Mouse (Mus musculus): ENCODE measurements around the gene Pm20d1. TPM values are rescaled to one million over a fixed set of nuclear protein-coding genes. Genes with fewer than 3 reads are reported as not detected.

Pm20d1 gene
- polyA plus RNA-seq, 1 experiment from 2014 or later, result 10.7 TPM

DNA sequence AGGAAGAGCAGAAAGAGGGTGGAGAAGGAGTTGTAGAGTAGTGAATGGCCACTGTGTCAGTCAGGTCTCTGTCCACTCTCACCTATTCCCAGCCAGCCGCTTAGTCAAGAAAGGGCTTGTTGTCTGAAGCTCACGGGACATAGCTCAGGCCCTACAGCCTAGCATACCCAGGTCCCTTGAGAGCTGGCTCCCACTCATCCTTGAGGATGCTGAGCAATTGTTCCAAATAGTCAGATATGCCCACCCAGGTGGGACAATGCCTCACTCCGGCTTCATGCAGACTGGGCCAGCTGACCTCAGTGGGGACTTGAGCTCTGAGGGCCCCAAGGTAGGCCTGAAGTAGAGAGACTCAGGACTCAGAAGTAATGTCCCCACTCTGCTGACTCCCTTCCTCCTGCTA, 7.0 kb downstream of the Pm20d1 start:
- WGBS (ENCODE audit: insufficient replicate concordance), result 87% methylated on average over 3 of the region's 3 CpGs
- no peak for TF ChIP-seq CTCF (IDR thresholded peaks at IDR 0.05; ENCODE audit: low read depth)
- TF ChIP-seq EP300 (IDR thresholded peaks at IDR 0.05; ENCODE audit: low read depth), result no peak
- no peaks in the 10 kb centered on the region for H3K36me3 ChIP-seq (replicated peaks; ENCODE audit: insufficient read depth, low read length)
- DNase-seq (no peak), ATAC-seq (no peak)
- H3K27me3 ChIP-seq (ENCODE audit: insufficient read depth, low read length), result no peaks in the 10 kb centered on the region
- H3K4me3 ChIP-seq (ENCODE audit: low read depth, low read length), result no peak overlapping the region
- no peak overlapping the region for H3K9ac ChIP-seq (replicated peaks)
- no peaks in the 10 kb centered on the region for H3K4me1 ChIP-seq (ENCODE audit: insufficient read depth)
- H3K27ac ChIP-seq (ENCODE audit: low read depth), result no peak overlapping the region
- no peak overlapping the region for H3K4me2 ChIP-seq (ENCODE audit: low read depth, low read length)
- no peaks in the 10 kb centered on the region for H3K9me3 ChIP-seq (ENCODE audit: low read length)

DNA sequence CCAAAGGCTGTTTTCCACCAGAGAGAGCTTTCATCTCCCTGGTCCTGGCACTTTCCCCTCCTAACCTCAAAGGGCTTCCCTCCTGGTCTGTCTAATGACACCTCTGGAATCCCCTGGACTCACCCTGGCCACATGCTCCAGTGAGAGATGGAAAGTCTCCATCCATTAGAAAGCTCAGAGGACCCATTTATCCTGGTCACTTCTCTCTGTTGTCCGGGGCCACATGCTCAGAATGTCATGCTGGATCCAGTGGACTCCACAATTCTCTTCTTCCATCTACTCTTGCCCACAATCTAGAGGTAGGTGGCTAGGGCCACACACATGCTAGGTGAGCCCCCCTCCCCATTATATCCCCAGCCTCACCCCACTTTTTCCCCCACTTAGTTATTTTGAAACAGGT, 11.8 kb downstream of the Pm20d1 start:
- H3K27me3 ChIP-seq (ENCODE audit: insufficient read depth, low read length), result no peaks in the 10 kb centered on the region
- no peak overlapping the region for H3K27ac ChIP-seq (ENCODE audit: low read depth)
- 68% methylated on average over 1 of the region's 1 CpGs for WGBS (ENCODE audit: insufficient replicate concordance)
- H3K4me2 ChIP-seq (ENCODE audit: low read depth, low read length), result no peak overlapping the region
- H3K9ac ChIP-seq (replicated peaks), result no peak overlapping the region
- H3K4me1 ChIP-seq (ENCODE audit: insufficient read depth), result no peaks in the 10 kb centered on the region
- peak; percentile 2 for DNase-seq
- H3K4me3 ChIP-seq (ENCODE audit: low read depth, low read length), result no peak overlapping the region
- TF ChIP-seq CTCF (IDR thresholded peaks at IDR 0.05; ENCODE audit: low read depth), result no peak
- ATAC-seq, result no peak
- H3K36me3 ChIP-seq (replicated peaks; ENCODE audit: insufficient read depth, low read length), result 0 out of 2 replicates have a peak, but pooled peaks cover 2% of the 10 kb centered on the region
- no peaks in the 10 kb centered on the region for H3K9me3 ChIP-seq (ENCODE audit: low read length)

- Histone ChIP-seq H3K9ac (replicated peaks) (no peak overlapping the region), H3K4me1 (ENCODE audit: insufficient read depth) (no peaks in the 10 kb centered on the region), H3K36me3 (replicated peaks; ENCODE audit: insufficient read depth, low read length) (0 out of 2 replicates have a peak, but pooled peaks cover 2% of the 10 kb centered on the region), H3K27me3 (ENCODE audit: insufficient read depth, low read length) (no peaks in the 10 kb centered on the region), H3K4me3 (ENCODE audit: low read depth, low read length) (no peak overlapping the region), H3K9me3 (ENCODE audit: low read length) (no peaks in the 10 kb centered on the region), H3K27ac (ENCODE audit: low read depth) (no peak overlapping the region), H3K4me2 (ENCODE audit: low read depth, low read length) (no peak overlapping the region)
- no peak for ATAC-seq
- no peak for TF ChIP-seq EP300 (IDR thresholded peaks at IDR 0.05; ENCODE audit: low read depth)
- TF ChIP-seq CTCF (IDR thresholded peaks at IDR 0.05; ENCODE audit: low read depth), result no peak
- 58% methylated on average over 2 of the region's 2 CpGs for WGBS (ENCODE audit: insufficient replicate concordance)
- no peak for DNase-seq
Measured at GRCm38 (mm10) chr1:131809651-131810050, 12.5 kb downstream of the Pm20d1 start.

DNA sequence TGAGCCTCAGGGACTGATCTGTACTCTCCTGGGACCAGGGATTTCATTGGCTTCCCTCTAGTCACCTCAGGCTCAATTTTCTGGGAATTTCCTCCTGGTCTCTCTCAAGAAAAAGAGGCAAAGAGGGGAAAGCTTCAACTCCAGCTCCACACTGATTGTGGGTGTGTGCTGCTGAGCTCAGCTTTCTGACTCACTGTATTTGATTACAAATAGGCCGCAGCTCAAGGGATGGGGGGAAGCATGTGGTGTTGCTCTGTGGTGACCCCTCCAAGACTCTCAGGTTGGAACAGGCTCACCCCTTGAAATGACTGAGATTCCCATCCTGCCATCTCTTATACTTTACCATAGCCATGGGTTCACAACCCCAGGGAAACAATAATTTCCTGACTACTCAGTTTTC, 14.2 kb downstream of the Pm20d1 start:
- H3K27ac ChIP-seq (ENCODE audit: low read depth), result no peak overlapping the region
- no peaks in the 10 kb centered on the region for H3K27me3 ChIP-seq (ENCODE audit: insufficient read depth, low read length)
- H3K4me2 ChIP-seq (ENCODE audit: low read depth, low read length), result no peak overlapping the region
- no peak overlapping the region for H3K9ac ChIP-seq (replicated peaks)
- no peak overlapping the region for H3K4me3 ChIP-seq (ENCODE audit: low read depth, low read length)
- H3K36me3 ChIP-seq (replicated peaks; ENCODE audit: insufficient read depth, low read length), result 0 out of 2 replicates have a peak, but pooled peaks cover 3% of the 10 kb centered on the region
- DNase-seq (no peak), ATAC-seq (no peak)
- TF ChIP-seq CTCF (IDR thresholded peaks at IDR 0.05; ENCODE audit: low read depth) (no peak), EP300 (IDR thresholded peaks at IDR 0.05; ENCODE audit: low read depth) (no peak)
- no peaks in the 10 kb centered on the region for H3K4me1 ChIP-seq (ENCODE audit: insufficient read depth)
- 77% methylated on average over 1 of the region's 1 CpGs for WGBS (ENCODE audit: insufficient replicate concordance)
- H3K9me3 ChIP-seq (ENCODE audit: low read length), result no peaks in the 10 kb centered on the region

DNA sequence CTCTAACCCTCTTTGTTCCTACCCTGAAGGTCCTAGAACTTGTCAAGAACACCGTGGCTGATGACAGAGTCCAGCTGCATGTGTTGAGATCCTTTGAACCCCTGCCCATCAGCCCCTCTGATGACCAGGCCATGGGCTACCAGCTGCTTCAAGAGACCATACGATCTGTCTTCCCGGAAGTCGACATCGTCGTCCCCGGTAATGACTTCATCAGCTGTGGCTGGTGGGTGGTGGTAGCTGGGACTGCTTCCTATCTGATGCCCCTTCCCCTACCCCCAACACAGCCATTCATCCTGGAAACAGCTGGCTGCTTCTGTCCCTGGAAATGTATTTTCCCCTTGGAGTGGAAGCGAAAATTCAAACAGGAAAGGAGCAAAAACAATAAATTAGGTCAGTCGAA, 14.8 kb downstream of the Pm20d1 start:
- no peak for ATAC-seq

GRCm38 (mm10) chr1:131812631-131813295, 15.6 kb downstream of the Pm20d1 start:
- TF ChIP-seq EP300 (IDR thresholded peaks at IDR 0.05; ENCODE audit: low read depth), result no peak
- TF ChIP-seq CTCF (IDR thresholded peaks at IDR 0.05; ENCODE audit: low read depth), result no peak
- no peak for DNase-seq
- Histone ChIP-seq H3K9me3 (ENCODE audit: low read length) (no peaks in the 10 kb centered on the region), H3K4me3 (ENCODE audit: low read depth, low read length) (no peak overlapping the region), H3K27me3 (ENCODE audit: insufficient read depth, low read length) (no peaks in the 10 kb centered on the region), H3K27ac (ENCODE audit: low read depth) (no peak overlapping the region), H3K36me3 (replicated peaks; ENCODE audit: insufficient read depth, low read length) (0 out of 2 replicates have a peak, but pooled peaks cover 6% of the 10 kb centered on the region), H3K4me1 (ENCODE audit: insufficient read depth) (no peaks in the 10 kb centered on the region), H3K9ac (replicated peaks) (no peak overlapping the region), H3K4me2 (ENCODE audit: low read depth, low read length) (no peak overlapping the region)
- ATAC-seq, result no peak
- 73% methylated on average over 9 of the region's 9 CpGs for WGBS (ENCODE audit: insufficient replicate concordance)

More for the DNA sequence above, 14.8 kb downstream of the Pm20d1 start:
- Histone ChIP-seq H3K4me1 (ENCODE audit: insufficient read depth) (no peaks in the 10 kb centered on the region), H3K4me2 (ENCODE audit: low read depth, low read length) (no peak overlapping the region), H3K9ac (replicated peaks) (no peak overlapping the region), H3K36me3 (replicated peaks; ENCODE audit: insufficient read depth, low read length) (0 out of 2 replicates have a peak, but pooled peaks cover 6% of the 10 kb centered on the region), H3K27me3 (ENCODE audit: insufficient read depth, low read length) (no peaks in the 10 kb centered on the region), H3K4me3 (ENCODE audit: low read depth, low read length) (no peak overlapping the region), H3K9me3 (ENCODE audit: low read length) (no peaks in the 10 kb centered on the region), H3K27ac (ENCODE audit: low read depth) (no peak overlapping the region)
- DNase-seq, result no peak
- 53% methylated on average over 9 of the region's 9 CpGs for WGBS (ENCODE audit: insufficient replicate concordance)
- no peak for TF ChIP-seq EP300 (IDR thresholded peaks at IDR 0.05; ENCODE audit: low read depth)
- TF ChIP-seq CTCF (IDR thresholded peaks at IDR 0.05; ENCODE audit: low read depth), result no peak

Measured in liver, postnatal 0 days (tissue).